Mouse (Mus musculus): ENCODE results near the gene Hist1h2bb. TPM values are rescaled to one million over a fixed set of nuclear protein-coding genes. Genes with fewer than 3 reads are reported as not detected.

Gene Hist1h2bb
- polyA plus RNA-seq, 1 experiment from 2014 or later: 2.5 TPM

Small RNA genes lying within 50 kb of the gene (microRNA-seq; reads per million reads assigned to microRNA genes)
- gene Gm44314 (not detected), gene Gm44484 (not detected)

Other genes with a start within 250 kb of the Hist1h2bb start
- gene Hist1h4h, start 215.7 kb upstream of the Hist1h2bb start, polyA plus RNA-seq (2016; fragmentation: Nextera tagmentation; extraction: Ambion mirVana): 4.2 and 4.4 TPM in 2 replicates
- 7.9 and 8.4 TPM in 2 replicates for gene Hist1h2af, start 212.8 kb upstream of the Hist1h2bb start, polyA plus RNA-seq (2016; fragmentation: Nextera tagmentation; extraction: Ambion mirVana)
- 4.8 and 6.9 TPM in 2 replicates for gene Hist1h3g, start 211.3 kb upstream of the Hist1h2bb start, polyA plus RNA-seq (2016; fragmentation: Nextera tagmentation; extraction: Ambion mirVana)
- gene Hist1h2bh, start 203.3 kb upstream of the Hist1h2bb start, polyA plus RNA-seq (2016; fragmentation: Nextera tagmentation; extraction: Ambion mirVana): 0.56 and 0.64 TPM in 2 replicates
- 1.0 and 1.3 TPM in 2 replicates for gene Hist1h3f, start 202.7 kb upstream of the Hist1h2bb start, polyA plus RNA-seq (2016; fragmentation: Nextera tagmentation; extraction: Ambion mirVana)
- gene Hist1h4f, start 195.1 kb upstream of the Hist1h2bb start, polyA plus RNA-seq (2016; fragmentation: Nextera tagmentation; extraction: Ambion mirVana): 0.85 and 1.7 TPM in 2 replicates
- 0.37 and 0.45 TPM in 2 replicates for gene Hist1h1d, start 193.5 kb upstream of the Hist1h2bb start, polyA plus RNA-seq (2016; fragmentation: Nextera tagmentation; extraction: Ambion mirVana)
- gene Hist1h3e, start 184.4 kb upstream of the Hist1h2bb start, polyA plus RNA-seq (2016; fragmentation: Nextera tagmentation; extraction: Ambion mirVana): 6.5 and 7.0 TPM in 2 replicates
- gene Hist1h2ae, start 175.5 kb upstream of the Hist1h2bb start, polyA plus RNA-seq (2016; fragmentation: Nextera tagmentation; extraction: Ambion mirVana): 95.2 and 113 TPM in 2 replicates
- 13.0 and 13.8 TPM in 2 replicates for gene Hist1h2bg, start 175.3 kb upstream of the Hist1h2bb start, polyA plus RNA-seq (2016; fragmentation: Nextera tagmentation; extraction: Ambion mirVana)
- gene Hist1h2bf, start 172.5 kb upstream of the Hist1h2bb start, polyA plus RNA-seq (2016; fragmentation: Nextera tagmentation; extraction: Ambion mirVana): 4.5 and 5.1 TPM in 2 replicates
- 1.8 and 2.5 TPM in 2 replicates for gene Hist1h2ad, start 172.4 kb upstream of the Hist1h2bb start, polyA plus RNA-seq (2016; fragmentation: Nextera tagmentation; extraction: Ambion mirVana)
- gene Hist1h3d, start 171.0 kb upstream of the Hist1h2bb start, polyA plus RNA-seq (2016; fragmentation: Nextera tagmentation; extraction: Ambion mirVana): 4.6 and 5.4 TPM in 2 replicates
- gene Hist1h4d, start 165.1 kb upstream of the Hist1h2bb start, polyA plus RNA-seq (2016; fragmentation: Nextera tagmentation; extraction: Ambion mirVana): 109 and 113 TPM in 2 replicates
- 2.5 and 2.9 TPM in 2 replicates for gene Hist1h2be, start 125.6 kb upstream of the Hist1h2bb start, polyA plus RNA-seq (2016; fragmentation: Nextera tagmentation; extraction: Ambion mirVana)
- gene Hist1h1e, start 124.2 kb upstream of the Hist1h2bb start, polyA plus RNA-seq (2016; fragmentation: Nextera tagmentation; extraction: Ambion mirVana): 24.2 and 27.0 TPM in 2 replicates
- gene Hist1h2ac, start 62.8 kb upstream of the Hist1h2bb start, polyA plus RNA-seq (2016; fragmentation: Nextera tagmentation; extraction: Ambion mirVana): 1.1 TPM in 2 replicates
- 28.7 and 29.9 TPM in 2 replicates for gene Hist1h2bc, start 62.5 kb upstream of the Hist1h2bb start, polyA plus RNA-seq (2016; fragmentation: Nextera tagmentation; extraction: Ambion mirVana)
- gene Hist1h1t, start 50.9 kb upstream of the Hist1h2bb start, polyA plus RNA-seq (2016; fragmentation: Nextera tagmentation; extraction: Ambion mirVana): not detected in 2 replicates
- 5.8 and 6.8 TPM in 2 replicates for gene Hist1h4c, start 48.3 kb upstream of the Hist1h2bb start, polyA plus RNA-seq (2016; fragmentation: Nextera tagmentation; extraction: Ambion mirVana)
- gene Hfe, start 35.9 kb upstream of the Hist1h2bb start, polyA plus RNA-seq (2016; fragmentation: Nextera tagmentation; extraction: Ambion mirVana): 3.1 and 3.3 TPM in 2 replicates
- gene Hist1h1c, start 7.9 kb upstream of the Hist1h2bb start, polyA plus RNA-seq (2016; fragmentation: Nextera tagmentation; extraction: Ambion mirVana): 13.6 and 14.0 TPM in 2 replicates
- 7.9 and 9.3 TPM in 2 replicates for gene Hist1h3c, start 1.1 kb upstream of the Hist1h2bb start, polyA plus RNA-seq (2016; fragmentation: Nextera tagmentation; extraction: Ambion mirVana)
- 53.0 and 53.2 TPM in 2 replicates for gene Hist1h2ab, start 4.4 kb downstream of the Hist1h2bb start, polyA plus RNA-seq (2016; fragmentation: Nextera tagmentation; extraction: Ambion mirVana)
- gene Hist1h3b, start 5.5 kb downstream of the Hist1h2bb start, polyA plus RNA-seq (2016; fragmentation: Nextera tagmentation; extraction: Ambion mirVana): 14.7 and 16.1 TPM in 2 replicates
- gene Hist1h4b, start 10.3 kb downstream of the Hist1h2bb start, polyA plus RNA-seq (2016; fragmentation: Nextera tagmentation; extraction: Ambion mirVana): 5.0 and 8.0 TPM in 2 replicates
- gene Hist1h4a, start 14.5 kb downstream of the Hist1h2bb start, polyA plus RNA-seq (2016; fragmentation: Nextera tagmentation; extraction: Ambion mirVana): 0.41 and 1.3 TPM in 2 replicates
- 4.6 and 5.1 TPM in 2 replicates for gene Hist1h3a, start 15.7 kb downstream of the Hist1h2bb start, polyA plus RNA-seq (2016; fragmentation: Nextera tagmentation; extraction: Ambion mirVana)
- gene Hist1h1a, start 16.9 kb downstream of the Hist1h2bb start, polyA plus RNA-seq (2016; fragmentation: Nextera tagmentation; extraction: Ambion mirVana): 2.3 and 3.6 TPM in 2 replicates
- gene Trim38, start 23.2 kb downstream of the Hist1h2bb start, polyA plus RNA-seq (2016; fragmentation: Nextera tagmentation; extraction: Ambion mirVana): not detected in 2 replicates
- not detected in 2 replicates for gene Slc17a2, start 60.3 kb downstream of the Hist1h2bb start, polyA plus RNA-seq (2016; fragmentation: Nextera tagmentation; extraction: Ambion mirVana)
- not detected in 2 replicates for gene Slc17a3, start 92.7 kb downstream of the Hist1h2bb start, polyA plus RNA-seq (2016; fragmentation: Nextera tagmentation; extraction: Ambion mirVana)
- not detected in 2 replicates for gene Slc17a1, start 121.0 kb downstream of the Hist1h2bb start, polyA plus RNA-seq (2016; fragmentation: Nextera tagmentation; extraction: Ambion mirVana)
- gene Slc17a4, start 168.3 kb downstream of the Hist1h2bb start, polyA plus RNA-seq (2016; fragmentation: Nextera tagmentation; extraction: Ambion mirVana): not detected in 2 replicates
- not detected in 2 replicates for gene Hist1h2ba, start 187.4 kb downstream of the Hist1h2bb start, polyA plus RNA-seq (2016; fragmentation: Nextera tagmentation; extraction: Ambion mirVana)
- gene Hist1h2aa, start 187.7 kb downstream of the Hist1h2bb start, polyA plus RNA-seq (2016; fragmentation: Nextera tagmentation; extraction: Ambion mirVana): not detected in 2 replicates
- gene Scgn, start 244.5 kb downstream of the Hist1h2bb start, polyA plus RNA-seq (2016; fragmentation: Nextera tagmentation; extraction: Ambion mirVana): 0.37 and 0.38 TPM in 2 replicates